Mouse (Mus musculus): ENCODE data around the gene Spata16.

The Spata16 gene

DNA sequence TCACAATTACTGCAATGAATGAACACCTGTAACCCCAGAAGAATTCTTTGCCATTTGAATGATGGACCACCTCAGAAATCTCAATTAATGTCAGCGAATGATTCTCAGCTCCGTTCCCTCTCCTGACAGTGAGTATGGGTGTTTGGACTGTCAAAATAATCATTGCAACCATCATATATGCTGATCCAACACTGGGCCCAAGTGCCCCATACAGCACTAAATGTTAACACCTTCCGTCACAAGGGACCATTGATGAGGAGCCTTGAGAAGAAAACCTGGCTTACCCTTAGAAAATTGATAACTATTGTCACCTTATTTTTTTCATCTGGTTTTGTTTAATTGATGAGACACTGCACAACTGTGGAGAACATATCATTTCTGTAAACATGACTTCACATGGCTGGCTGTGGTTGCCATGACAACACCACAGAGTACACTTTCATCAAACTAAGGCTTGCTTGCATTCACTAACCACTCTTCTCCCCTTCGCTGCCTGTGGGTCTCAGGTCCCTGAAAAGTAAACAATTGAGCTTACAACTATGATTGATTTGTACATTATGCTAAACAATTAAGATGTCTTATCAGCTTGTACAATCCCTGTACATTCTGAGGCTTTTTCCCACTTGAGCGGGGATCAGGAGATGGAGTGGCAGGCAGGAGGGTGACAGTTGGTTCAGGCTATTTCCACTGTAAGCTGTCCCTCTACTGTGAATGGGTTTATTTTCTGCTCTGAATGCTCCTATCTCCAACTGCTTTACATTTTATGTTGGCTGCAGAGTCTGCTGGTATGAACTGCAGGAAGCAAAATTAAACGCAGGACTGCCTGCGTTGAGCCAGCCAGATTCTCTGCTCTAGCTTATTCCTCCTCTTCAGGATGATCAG lies 189.8 kb downstream of the Spata16 start:
- no peak for DNase-seq (ENCODE audit: low spot score in 2 of 2)

DNA sequence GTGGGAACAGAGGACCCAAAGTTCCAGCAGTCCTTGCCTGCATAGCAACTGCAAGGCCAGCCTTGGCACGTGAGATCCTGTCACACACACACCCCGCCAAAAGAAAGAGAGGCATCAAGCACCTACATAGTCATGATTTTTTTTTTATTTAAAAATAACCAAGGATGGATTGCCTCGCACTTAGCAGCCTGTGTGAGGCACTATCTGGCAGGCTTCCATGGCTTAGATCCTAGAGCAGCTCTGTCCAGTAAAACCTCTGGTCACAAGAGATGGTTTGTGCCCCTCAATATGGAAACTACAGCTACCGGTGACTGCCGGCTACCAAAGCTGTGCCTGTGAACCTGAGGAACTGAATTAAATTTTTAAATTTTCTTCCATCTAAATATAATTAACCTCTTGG lies 195.5 kb downstream of the Spata16 start:
- DNase-seq (ENCODE audit: low spot score in 2 of 2) = no peak

DNA sequence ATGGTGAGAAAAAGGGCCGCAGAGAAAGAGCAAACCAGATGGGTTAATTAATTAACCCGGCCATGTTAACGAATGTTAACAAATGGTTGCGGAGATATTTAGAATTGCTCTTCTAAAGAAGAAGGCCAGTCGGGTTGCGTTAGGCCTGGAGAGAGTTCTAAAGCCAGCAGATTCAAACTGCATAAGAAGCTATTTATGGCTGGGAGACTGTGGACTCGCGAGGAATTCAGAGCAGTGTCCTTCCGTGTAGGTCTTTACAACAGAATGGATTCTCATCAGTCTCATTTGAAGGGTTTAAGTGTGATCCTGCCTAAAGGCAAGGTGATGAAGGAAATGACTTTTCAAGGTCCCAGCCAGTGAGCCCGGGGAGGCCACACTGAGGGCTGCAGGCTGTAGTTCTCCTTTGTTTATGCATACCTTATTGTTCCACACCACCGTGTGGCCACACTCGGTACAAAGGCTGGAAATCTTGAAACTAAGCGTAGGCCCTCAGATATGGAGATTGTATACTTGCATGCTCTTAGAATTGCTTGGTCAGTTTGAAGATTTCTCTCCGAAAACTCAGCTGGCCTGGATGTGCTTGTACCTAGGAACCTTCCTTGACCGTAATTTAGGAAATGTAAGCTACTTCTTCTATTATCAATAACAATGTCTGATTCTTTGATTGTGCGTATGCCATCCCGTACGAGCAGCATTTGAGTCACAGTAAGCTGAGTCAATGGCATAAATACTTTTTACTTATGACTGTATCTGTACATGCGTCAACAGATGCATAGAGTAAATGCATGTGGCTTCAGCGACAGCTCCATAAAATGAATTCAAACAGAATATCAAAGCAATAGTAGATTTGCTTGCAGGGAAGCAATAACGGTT lies 197.0 kb downstream of the Spata16 start:
- no peak for DNase-seq (ENCODE audit: low spot score in 2 of 2)

DNA sequence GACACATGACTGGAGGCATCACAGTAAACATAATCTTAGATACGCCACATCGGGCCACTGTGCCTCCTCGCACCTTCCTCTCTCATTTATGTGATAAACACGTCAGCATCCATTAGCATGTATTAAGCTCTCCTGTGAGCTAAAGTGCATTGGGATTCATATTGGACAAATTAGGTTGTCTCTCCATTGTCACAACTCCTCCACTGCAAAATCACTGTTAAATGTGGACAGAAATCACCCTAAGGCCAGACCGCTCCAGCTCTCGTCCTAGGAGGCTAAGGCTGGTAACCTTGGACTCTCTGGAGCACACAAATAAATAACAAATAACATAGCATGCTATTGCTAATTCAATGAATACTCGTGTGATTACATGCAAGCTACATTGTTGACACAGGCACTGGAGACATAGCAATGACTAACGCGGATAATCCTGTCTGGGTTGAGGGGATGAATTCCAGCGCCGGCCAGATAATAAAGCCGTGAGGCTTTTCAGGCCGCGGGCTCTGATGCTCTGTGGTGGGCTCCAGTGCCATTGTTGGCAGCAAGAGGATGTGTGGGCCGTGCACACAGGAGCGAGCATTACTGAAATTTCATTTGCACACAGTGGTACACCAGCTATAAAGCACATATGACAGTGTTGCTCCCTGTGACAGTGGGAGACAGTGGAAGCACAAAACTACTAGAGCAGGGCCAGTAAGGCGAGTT lies 197.8 kb downstream of the Spata16 start:
- DNase-seq (ENCODE audit: low spot score in 2 of 2) = no peak

DNA sequence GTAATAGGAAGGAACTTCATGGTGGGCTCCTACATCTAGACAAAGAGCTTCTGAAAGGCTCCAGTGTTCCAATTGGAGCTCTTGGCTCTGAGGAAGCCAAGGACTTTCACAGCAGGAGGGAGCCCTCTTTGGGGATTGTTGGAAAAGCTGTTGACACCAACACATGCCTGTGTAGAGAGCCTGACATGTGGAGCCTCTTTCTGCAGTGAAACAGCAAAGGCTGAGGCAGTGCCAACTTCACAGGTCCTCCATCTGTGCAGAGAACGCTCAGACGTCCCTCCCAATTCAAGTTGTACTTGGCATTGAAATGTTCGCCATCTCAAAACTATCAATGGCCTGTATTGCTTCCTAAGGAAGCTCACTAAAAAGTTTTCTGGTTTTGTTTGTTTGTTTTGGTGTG lies 207.6 kb downstream of the Spata16 start:
- no peak for DNase-seq (ENCODE audit: low spot score in 2 of 2)

DNA sequence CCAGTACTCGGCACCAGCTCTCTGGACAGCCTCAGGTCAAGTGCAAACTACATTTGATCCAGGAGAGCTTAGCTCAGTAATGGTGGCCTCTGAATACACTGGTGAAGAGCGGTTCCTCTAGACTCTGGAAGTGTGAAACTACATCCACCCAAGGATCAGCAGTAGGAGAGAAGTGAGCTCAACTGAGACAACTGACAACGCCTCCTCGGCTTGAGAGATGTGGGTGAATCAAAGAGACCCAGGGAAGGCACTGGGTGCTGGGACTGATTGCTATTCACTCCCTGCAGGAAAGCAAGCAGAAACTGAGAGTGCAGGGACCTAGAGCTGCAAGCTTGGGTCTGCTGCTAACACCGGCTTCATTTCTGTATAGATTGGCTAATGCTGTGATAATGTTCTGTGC lies 210.5 kb downstream of the Spata16 start:
- no peak for DNase-seq (ENCODE audit: low spot score in 2 of 2)

DNA sequence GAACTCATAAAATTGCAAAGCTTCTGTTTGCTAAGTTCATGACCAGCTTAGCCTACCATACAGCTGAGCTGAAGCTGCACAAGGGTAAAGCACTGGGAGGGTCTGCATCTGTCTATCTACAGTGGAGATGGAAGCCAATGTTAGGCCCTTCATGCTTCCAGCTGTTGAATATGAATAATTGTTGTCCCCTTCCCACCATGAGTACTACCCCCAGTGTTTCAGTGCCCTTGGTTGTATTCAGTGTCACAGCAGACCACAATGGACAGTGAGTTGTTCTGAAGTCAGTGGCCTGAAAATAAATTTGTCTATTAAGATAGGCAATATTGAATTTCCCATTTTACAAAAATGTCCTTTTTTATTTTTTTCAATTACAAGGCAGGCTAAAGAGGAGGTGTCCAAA lies 212.8 kb downstream of the Spata16 start:
- DNase-seq (ENCODE audit: low spot score in 2 of 2) = no peak

DNA sequence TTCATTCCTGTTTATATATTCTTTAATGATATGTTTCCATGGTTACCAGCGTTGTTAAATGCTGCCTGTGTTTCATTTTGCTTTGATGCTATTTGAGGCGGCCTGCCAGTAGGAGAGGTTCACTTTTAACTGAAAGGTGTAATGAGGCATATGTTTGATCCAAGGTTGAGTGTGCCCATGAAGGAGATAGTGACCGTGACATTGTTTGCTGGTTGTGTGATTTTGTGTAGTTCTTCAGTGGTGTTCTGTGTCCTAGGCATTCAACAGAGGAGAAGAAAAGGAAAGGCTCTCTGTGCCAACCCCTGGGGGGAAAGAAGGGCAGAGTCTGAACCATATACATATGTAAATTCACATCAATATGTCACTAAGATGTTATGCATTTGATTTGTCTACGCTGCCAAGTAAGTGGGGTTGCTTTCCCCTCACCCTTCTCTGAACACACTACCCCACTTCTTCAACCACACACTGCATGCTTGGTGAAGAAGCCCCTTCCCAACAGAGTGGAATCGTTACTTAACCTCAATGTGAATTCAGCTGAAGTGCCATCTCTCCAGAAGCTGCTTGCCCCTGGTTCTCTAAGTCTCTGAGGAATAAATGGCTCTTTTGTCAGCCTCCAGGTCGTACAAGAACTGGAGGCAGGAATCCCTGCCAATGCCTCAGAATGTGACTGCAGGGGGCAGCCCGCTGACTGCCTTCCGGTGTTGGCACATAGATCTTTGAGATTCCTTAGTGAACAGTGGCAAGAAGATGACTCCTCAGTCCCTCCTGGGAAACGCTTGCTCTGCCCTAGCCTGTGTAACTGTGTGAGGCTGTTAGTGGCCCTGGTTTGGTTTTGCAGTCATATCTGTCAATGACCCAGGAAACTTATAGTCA lies 213.5 kb downstream of the Spata16 start:
- DNase-seq (ENCODE audit: low spot score in 2 of 2) = no peak

DNA sequence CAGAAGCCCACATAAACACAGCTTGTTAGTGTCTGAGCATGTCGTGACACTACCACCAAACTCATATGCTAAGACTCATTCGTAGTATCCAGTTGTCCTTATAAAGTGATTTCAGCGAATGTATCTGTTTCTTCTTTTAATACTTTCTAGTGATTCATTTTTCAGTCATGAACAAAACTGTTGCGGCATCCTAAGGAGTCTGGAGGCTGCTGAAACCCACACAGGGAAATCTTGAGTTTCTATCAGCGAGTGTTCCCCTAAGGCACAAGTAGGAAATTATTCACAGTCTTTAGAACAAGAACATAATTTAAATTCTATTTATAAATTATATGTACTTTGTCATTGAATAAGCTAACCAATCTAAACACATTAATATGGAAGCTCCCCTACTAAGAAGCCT lies 216.1 kb downstream of the Spata16 start:
- no peak for DNase-seq (ENCODE audit: low spot score in 2 of 2)

DNA sequence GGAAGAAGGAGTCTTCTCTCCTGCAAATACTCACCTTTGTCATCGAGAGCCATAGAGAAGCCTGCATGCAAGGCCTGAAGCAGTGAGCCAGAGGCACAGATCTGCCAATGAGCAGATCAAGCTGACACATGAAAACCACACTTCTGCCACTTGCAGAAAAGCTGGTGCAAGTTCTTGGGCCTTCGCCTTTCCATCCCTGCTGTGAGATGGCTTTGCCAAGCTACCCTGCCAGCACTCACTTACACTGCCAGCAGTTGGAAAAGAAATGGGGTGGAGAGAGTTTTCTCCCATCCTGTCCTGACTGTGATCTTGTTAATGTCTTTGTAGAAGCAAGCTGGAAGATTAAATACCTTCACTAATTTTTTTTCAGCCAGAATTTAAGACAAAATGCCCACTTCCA lies 237.3 kb downstream of the Spata16 start:
- no peak for DNase-seq (ENCODE audit: low spot score in 2 of 2)

DNA sequence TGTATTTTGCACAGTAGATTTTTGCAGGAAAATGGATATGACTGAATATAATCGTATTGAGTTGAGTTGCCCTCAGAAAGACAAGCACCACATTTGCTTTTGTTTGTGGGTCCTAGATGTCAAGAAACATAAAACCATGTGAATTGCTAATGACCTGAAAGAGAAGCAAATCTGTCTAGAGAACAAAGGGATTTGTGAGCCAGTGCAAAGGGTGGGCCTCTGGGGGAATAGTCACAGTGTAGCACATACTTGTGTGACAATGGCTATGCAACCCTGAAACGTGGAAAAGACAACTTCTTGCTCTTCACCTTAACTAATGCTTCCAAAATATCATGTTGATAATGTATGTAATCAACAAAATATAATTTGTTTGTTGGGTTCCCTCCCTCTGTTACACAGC lies 239.9 kb downstream of the Spata16 start:
- no peak for DNase-seq (ENCODE audit: low spot score in 2 of 2)

DNA sequence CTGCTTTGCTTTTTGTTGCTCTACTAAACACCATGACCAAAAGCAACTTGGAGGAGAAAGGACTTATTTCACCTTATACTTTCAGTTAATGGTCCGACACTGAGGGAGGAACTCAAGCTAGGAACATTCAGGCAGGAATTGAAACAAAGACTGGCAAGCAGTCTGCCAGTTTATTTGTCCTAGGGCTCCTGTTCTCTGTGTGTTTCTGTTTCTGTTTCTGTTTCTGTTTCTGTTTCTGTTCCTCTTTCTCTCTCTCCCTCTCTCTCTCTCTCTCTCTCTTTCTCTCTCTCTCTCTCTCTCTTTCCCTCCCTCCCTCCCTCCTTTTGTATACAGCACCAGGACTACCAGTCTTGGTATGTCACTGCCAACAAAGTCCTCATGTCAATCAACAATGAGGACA lies 279.2 kb downstream of the Spata16 start:
- no peak for DNase-seq (ENCODE audit: low spot score in 2 of 2)

DNA sequence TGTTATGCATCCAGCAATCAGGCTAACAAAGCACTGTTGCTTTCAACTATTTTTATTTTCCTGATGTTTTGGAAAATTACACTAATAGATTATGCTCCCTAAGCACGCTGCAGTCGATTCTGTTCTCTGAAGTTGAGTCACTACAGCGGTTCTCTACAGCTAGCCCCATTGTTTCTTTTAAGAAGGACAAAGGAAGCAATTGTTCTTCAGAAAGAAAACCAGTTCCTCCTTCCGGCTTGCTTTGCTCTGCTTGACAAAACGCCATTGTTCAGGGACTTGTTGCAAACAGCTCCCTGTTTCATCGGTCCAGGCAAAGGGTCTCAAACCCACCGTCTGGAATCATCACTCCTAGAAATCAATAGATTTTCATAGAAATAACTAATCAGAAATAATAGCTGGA lies 283.6 kb downstream of the Spata16 start:
- no peak for DNase-seq (ENCODE audit: low spot score in 2 of 2)

DNA sequence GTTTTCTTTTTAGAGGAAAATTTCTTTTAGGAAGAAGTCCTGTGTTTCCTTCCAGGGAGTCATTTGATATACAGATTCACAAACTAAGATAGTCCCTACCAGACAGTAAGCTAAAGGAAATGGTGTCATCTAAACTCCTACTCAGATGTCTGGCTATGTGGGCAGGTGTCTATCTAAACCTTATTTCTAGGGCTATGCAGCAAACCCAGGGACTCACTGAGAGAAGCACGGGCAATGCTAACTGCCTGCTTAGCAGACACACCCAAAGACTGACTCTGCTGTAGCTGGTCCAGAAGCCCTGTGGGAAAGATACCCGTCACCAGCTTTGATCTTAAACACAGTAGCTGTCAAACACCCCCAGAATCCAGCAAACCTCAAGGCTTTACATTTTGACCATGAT lies 284.2 kb downstream of the Spata16 start:
- no peak for DNase-seq (ENCODE audit: low spot score in 2 of 2)

DNA sequence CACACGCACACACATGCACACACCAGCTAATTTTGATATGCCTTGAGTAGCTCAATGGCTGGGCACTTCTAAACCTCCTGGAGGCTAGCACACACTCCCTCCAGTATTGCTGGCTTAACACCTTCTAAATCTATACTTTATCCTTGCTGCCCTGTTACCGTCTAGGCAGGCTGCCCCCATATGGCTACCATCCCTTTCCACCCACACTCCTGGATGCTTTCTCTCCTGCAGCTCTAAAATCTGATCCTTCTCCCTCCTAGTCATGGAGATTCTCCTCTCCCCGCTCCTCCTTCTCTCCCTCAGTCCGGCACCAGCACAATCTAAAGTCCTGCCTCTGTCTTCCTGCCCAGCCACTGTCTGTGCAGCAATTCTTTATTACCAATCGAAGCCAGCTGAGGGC lies 286.0 kb downstream of the Spata16 start:
- DNase-seq (ENCODE audit: low spot score in 2 of 2) = no peak

DNA sequence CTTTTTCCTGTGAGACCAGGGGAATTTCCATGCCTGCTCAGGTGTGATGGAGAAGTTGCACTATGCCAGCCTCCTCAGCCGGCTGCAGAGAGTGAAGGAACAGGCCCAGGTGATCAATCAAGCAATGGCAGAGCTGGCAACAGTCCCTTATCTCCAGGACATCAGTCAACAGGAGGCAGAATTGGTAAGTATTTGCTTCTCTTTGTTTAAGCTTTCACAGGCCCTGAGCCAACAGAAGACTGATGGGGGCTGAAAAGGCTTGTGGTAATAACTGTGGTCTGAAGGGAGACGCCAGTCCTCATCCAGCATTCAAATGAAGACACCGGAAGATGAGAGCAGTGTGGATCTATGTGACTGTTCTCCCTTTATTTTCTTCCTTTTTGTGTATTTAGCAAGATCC lies 286.8 kb downstream of the Spata16 start:
- peak in 1 of 2 experiments; percentile 4 for DNase-seq (ENCODE audit: low spot score in 2 of 2)

DNA sequence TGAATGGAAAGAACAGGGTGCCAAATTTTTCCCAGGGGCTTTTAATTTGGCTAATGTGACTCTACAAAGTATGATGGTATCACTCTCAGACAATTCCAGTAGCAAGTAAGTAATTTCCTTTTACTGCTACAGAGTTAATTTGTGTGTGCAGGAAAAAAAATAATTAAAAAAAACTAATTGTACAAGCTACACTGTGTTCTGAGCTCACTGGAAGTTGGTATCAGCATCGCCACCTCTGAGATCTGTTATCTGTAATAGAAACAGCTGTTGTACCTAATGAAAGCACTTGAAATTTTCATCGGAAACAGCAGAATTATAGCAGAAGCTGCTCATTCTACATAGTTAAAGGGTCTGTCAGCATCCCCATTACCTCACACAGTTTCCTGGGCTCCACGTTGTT lies 295.7 kb downstream of the Spata16 start:
- no peak for DNase-seq (ENCODE audit: low spot score in 2 of 2)

DNA sequence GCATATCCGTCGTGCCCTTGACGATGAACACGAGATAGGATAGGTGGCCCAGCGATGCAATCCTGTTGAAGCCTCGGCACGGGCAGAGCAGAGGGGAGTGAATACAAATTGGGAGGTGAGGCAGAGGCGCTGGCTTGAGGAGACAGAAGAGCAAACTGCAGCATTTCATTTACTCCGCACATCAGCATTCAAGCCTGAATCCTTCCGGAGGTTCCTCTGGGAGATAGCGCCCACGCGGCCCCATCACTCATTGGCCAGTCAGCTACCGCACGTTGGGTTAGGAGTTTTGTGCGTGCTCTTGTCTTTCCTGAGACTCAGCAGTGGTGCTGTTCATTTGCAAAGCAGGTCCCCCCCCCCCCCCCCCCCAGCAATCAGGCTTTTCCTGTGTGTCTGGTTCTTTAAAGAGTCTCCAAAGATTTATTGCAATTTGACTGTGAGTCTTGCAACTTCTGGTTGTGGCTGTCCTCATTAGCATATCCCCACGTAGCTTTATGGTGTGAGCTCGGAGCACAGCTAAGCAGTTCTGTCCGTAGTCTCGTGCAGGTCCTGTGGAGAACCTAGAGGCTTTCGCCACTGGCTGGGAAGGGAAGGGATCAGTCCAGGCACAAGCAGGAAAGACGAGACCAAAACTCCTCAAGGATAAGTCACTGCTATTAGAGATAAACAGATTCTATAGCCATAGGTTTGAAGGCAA lies 299.6 kb downstream of the Spata16 start:
- DNase-seq (ENCODE audit: low spot score in 2 of 2) = no peak

DNA sequence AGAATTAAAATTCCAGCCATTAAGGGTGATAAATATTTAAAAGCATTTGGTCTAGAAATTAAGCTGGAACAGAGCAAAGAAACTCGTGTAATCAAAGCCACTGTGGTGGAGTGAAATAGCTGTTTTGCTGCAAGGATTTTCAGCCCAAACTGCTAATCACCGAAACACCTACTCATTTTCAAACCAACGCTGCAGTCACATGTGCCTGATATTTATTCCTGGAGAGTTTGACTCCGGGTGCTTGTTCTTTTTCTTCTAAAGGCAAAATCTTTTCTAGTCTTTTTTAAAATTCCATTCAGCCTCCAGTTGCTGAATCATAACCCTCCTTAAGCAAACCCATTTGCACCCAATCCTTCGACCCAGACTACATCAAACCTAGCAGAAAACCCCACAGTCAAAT lies 329.4 kb downstream of the Spata16 start:
- no peak for DNase-seq (ENCODE audit: low spot score in 2 of 2)

DNA sequence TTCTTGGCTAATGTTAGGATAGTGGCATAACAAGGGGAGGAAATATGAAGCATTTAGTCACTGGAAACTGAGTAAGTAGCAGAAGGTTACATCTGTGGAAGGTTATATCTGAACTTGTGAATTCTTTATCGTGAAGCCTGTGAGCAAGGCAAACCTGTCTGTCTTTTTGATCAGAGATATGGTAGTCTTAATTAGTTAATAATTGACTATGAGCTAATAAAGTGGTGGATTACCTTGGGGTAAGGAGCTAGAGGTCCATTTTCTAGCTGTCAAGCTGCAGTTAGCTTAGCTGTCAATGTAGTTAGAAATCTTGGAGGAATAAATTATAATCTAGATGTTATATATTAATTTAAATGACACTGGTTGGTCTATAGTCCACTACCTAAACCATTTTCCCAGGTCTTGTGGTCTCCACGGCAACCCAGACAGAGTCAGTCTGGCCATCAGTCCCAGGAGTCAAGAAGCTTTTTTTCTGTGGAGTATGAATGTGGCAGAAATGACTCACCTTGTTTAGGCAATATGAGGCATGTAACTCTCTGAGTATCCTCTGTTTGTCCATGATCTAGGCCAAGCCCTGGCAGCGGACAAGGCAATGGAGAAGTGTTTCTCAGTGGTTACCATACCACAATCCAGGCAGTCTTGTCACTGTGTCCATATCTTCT lies 331.6 kb downstream of the Spata16 start:
- DNase-seq (ENCODE audit: low spot score in 2 of 2) = peak in 1 of 2 experiments; percentile 16
